Mouse (Mus musculus) intestine, embryonic 15.5 days (tissue): Measurements from ENCODE around the gene Tnfaip8l2. TPM values are rescaled to one million over a fixed set of nuclear protein-coding genes. Genes with fewer than 3 reads are reported as not detected.
A peak's percentile ranks its signal among the peaks of the same experiment; 100 is the strongest.

Experiments used
- ATAC-seq: fragments of 200-750 bp; cut with Nextera tagmentation; 2 replicates; pipeline ENCODE4 v1.8.0; 2017; ENCODE audit warnings: moderate TSS enrichment, moderate library complexity
- H3K27ac ChIP-seq: fragments of 300-500 bp; sonication (generic); 2 replicates; pipeline ENCODE4 v1.5.1; 2015; ENCODE audit warnings: mild to moderate bottlenecking, inconsistent platforms
- H3K27me3 ChIP-seq: fragments of 300-500 bp; sonication (generic); replicated peaks from 2 replicates; pipeline ENCODE4 v1.6.1; 2015; ENCODE audit warnings: inconsistent platforms
- H3K36me3 ChIP-seq: fragments of 300-500 bp; sonication (generic); 2 replicates; pipeline ENCODE4 v1.6.1; 2015; ENCODE audit warnings: inconsistent platforms
- H3K4me1 ChIP-seq: fragments of 300-500 bp; sonication (generic); replicated peaks from 2 replicates; pipeline ENCODE4 v1.6.1; 2015; ENCODE audit warnings: inconsistent platforms
- H3K4me2 ChIP-seq: fragments of 300-500 bp; sonication (generic); replicated peaks from 2 replicates; pipeline ENCODE4 v1.6.1; 2015; ENCODE audit warnings: mild to moderate bottlenecking, inconsistent platforms
- H3K4me3 ChIP-seq: fragments of 300-500 bp; sonication (generic); replicated peaks from 2 replicates; pipeline ENCODE4 v1.5.1; 2015; ENCODE audit warnings: inconsistent platforms
- H3K9ac ChIP-seq: fragments of 300-500 bp; sonication (generic); 2 replicates; pipeline ENCODE4 v1.6.1; 2015; ENCODE audit warnings: inconsistent platforms
- H3K9me3 ChIP-seq: fragments of 300-500 bp; sonication (generic); 2 replicates; pipeline ENCODE4 v1.6.1; 2016; ENCODE audit warnings: inconsistent platforms
- WGBS: fragments of 180-500 bp; shearing (Covaris S2); methylation state at CpG from one replicate; pipeline ENCODE4 v1.1.7; 2015; 5-methylcytosine and 5-hydroxymethylcytosine counted together
- polyA plus RNA-seq: library from polyadenylated mRNA; unstranded; fragments of >200 nt; fragmentation: Nextera tagmentation; extraction: Ambion mirVana; gene quantifications from 2 replicates; pipeline ENCODE4 v1.2.1, GENCODE M21; 2015

Tnfaip8l2 gene
- polyA plus RNA-seq: 4.3 and 5.3 TPM in 2 replicates

DNA sequence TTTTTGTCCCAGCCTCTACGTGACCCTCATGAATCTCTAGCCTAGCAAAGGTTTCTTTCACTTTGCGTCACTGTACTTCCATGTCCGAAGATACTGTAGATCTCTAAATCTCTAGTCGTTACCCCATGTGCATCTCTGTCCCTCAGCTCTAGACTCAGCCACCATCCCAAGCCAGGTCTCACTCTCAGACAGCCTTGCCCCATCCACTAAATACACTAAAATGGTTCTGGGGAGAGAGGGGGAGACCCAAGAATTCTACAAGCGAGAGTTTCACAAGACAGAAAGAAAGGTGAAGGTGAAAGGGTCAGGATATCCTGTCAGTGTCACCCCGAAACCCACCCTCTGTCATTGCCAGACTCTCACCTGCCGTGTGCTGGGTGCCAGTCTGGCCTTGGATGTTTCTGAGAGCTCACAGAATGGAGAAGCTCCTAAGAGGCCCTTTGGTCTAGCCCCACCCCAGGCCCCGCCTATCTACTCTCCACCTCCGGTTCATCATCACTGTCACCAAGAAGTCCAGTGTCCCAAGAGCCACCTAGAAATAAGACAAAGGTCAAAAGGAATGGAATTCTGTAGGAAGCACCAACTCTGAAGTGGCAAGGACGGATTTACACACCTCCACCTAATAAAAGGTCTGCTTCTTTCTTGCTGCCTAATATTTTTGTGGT, at the start of gene Tnfaip8l2:
Tnfaip8l2 (minus strand) TSS at position 409 of the 665 bp plus-strand sequence.
- H3K36me3 ChIP-seq: no peaks in the 10 kb centered on the region; the same call in none of the 2 replicates
- 83% methylated on average over 10 of the region's 10 CpGs for WGBS
- H3K9ac ChIP-seq: no peak within 1 kb of the TSS
- peak; percentile 64 for ATAC-seq
- H3K4me1 ChIP-seq: no peaks in the 10 kb centered on the region
- H3K4me2 ChIP-seq: no peak within 1 kb of the TSS
- no peak within 1 kb of the TSS for H3K27ac ChIP-seq
- H3K27me3 ChIP-seq: no peaks in the 10 kb centered on the region
- H3K9me3 ChIP-seq: no peaks in the 10 kb centered on the region
- no peak within 1 kb of the TSS for H3K4me3 ChIP-seq

DNA sequence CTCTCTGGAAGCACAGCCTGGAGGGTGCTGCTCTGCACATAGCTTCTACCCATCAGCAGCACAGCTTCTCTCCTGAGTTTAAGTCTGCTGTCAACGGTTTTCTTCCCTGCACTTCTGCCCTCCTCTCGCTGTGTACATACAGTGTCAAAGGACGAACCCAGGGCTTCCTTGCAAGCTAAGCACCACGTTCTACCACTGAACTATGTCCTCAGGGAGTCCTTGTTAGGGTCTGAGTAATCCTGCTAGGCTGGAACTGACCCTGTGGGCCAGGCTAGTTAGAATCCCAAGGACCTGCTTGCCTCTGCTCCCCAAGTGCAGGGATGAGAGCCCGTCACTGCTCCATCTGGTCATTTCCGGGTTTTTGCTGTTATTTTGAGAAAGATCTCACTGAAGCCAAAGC, 44.7 kb upstream of the Tnfaip8l2 start:
- Histone ChIP-seq H3K9ac (no peak overlapping the region), H3K36me3 (peaks cover 34% of the 10 kb centered on the region), H3K4me3 (no peak overlapping the region), H3K9me3 (no peaks in the 10 kb centered on the region), H3K27ac (no peak overlapping the region), H3K4me1 (no peaks in the 10 kb centered on the region), H3K4me2 (no peak overlapping the region), H3K27me3 (no peaks in the 10 kb centered on the region)
- WGBS: 86% methylated on average over 6 of the region's 6 CpGs
- no peak for ATAC-seq

DNA sequence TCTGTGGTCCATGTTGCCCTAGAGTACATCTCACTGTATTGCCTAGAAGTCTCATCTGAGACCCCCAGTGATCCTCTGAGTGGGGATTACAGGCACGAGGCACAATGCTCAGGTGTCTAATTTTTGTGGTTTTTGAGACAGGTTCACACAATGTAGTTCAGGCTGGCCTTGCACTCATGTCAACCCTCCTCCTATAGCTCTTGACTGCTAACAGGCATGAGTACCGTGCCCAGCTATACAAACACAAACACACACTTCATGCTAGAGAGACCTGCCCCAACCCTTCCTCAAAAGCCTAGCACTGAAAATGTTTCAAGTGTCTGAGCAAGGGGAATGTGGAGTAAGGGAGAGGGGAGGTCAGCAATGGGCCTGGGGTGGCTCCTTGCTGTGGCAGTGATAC, 43.9 kb upstream of the Tnfaip8l2 start:
- Histone ChIP-seq H3K4me2 (no peak overlapping the region), H3K36me3 (peaks cover 34% of the 10 kb centered on the region), H3K9me3 (no peaks in the 10 kb centered on the region), H3K4me3 (no peak overlapping the region), H3K27ac (no peak overlapping the region), H3K27me3 (no peaks in the 10 kb centered on the region), H3K9ac (no peak overlapping the region), H3K4me1 (no peaks in the 10 kb centered on the region)
- 88% methylated on average over 2 of the region's 2 CpGs for WGBS
- no peak for ATAC-seq

DNA sequence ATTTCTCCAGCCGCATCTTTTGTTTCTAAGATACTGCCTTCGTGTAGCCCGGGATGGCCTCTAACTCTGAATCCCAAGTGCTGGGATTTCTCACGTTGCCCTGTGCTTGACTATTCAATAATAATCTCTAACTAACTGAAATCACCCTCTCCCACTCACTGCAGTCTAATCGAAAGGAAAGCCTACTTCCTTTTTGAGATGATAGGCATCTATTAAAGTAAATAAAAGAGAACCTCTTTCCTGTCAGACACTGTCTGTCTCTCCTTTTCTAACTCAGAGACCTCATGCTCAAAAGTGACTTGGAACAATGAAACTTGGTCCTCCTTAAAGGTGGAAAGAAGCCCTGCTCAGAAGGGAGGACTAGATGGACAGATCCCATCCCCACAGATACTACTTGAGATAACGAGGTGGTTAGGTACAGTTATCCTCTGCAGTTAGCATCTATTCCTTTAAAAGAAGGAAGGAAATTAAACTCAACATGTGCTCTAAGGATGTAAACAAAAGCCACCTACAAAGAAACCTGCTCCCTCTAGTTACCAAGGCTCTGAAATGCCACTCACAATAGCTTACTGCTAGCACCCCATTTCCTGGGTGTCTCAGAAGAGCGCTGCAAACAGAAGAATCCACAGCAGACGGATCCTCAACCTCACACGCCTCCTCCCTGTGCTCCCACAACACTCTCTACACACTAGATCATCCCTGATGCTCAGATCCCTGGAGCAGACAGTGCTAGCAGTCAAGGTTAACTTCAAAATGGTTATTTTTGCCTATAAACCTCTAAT, 42.8 kb upstream of the Tnfaip8l2 start:
- Histone ChIP-seq H3K4me3 (no peak overlapping the region), H3K4me2 (no peak overlapping the region), H3K27me3 (no peaks in the 10 kb centered on the region), H3K27ac (no peak overlapping the region), H3K9me3 (no peaks in the 10 kb centered on the region), H3K4me1 (no peaks in the 10 kb centered on the region), H3K36me3 (peaks cover 29% of the 10 kb centered on the region), H3K9ac (no peak overlapping the region)
- ATAC-seq: no peak
- 91% methylated on average over 9 of the region's 9 CpGs for WGBS

DNA sequence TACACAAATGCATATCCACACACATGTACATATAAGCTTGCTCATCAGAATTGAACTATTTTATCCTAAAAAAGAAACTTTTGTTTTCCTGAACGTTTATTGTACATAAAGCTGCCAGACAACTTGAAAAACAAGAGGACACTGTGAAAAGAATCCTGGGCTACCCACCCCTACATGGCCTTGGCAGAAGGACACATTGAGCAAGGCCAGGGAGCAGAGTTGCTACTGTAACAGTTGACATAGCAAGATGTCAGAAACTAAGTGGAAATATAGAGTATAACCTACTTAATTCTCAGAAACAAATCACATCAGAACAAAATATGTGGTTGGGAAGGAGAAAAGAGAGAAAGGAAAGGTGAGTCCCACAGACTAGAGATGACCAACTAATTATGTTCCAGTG, 39.7 kb upstream of the Tnfaip8l2 start:
- no peak overlapping the region for H3K27ac ChIP-seq
- no peaks in the 10 kb centered on the region for H3K27me3 ChIP-seq
- 50% methylated on average over 1 of the region's 1 CpGs for WGBS
- no peaks in the 10 kb centered on the region for H3K4me1 ChIP-seq
- H3K4me3 ChIP-seq: no peak overlapping the region
- H3K4me2 ChIP-seq: no peak overlapping the region
- peaks cover 16% of the 10 kb centered on the region for H3K36me3 ChIP-seq
- ATAC-seq: no peak
- no peak overlapping the region for H3K9ac ChIP-seq
- H3K9me3 ChIP-seq: no peaks in the 10 kb centered on the region

DNA sequence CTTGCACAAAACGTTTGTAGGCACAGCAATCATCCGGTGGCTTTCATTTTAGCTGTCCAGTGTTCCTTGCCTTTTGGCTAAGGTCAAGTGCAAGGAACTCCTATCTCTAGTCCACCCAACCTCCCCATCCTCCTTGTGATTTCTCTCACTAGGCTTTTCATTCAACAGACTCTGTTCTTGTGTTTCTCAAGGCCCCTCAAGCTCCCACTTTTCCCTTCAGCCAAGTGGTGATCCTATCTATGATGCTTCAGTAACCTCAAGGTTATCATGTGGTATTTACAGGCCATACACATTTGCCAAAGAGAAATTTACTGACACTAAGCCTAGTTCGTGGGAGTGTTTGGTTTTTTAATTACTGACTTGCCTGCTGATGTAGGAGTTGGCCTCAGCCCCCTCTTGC, 37.7 kb upstream of the Tnfaip8l2 start:
- Histone ChIP-seq H3K27ac (no peak overlapping the region), H3K9me3 (no peaks in the 10 kb centered on the region), H3K4me1 (no peaks in the 10 kb centered on the region), H3K4me3 (no peak overlapping the region), H3K36me3 (peaks cover 9% of the 10 kb centered on the region; the same call in 1 of the 2 replicates), H3K27me3 (no peaks in the 10 kb centered on the region), H3K9ac (no peak overlapping the region), H3K4me2 (no peak overlapping the region)
- 56% methylated on average over 3 of the region's 3 CpGs for WGBS
- no peak for ATAC-seq

DNA sequence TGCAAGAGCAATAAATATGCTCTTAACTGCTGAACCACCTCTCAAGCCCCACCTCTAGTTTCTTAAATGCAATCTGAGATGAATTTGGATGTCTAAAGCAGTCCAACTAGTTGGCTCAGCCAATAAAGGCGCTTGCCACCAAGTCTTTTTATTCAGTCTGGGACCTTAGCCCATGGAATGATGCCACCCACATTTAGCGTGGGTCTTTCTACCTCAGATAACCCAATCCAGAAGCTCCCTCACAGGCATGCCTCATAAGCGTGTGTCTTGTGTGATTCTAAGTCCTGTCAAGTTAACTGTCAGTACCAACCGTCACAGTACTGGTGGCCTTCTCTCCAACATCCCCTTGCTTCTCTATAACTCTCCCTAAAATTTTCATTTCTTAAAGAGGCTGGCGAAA, 36.8 kb upstream of the Tnfaip8l2 start:
- H3K4me3 ChIP-seq: no peak overlapping the region
- no peak overlapping the region for H3K9ac ChIP-seq
- H3K36me3 ChIP-seq: 0 out of 2 replicates have a peak, but pooled peaks cover 2% of the 10 kb centered on the region
- ATAC-seq: no peak
- H3K4me1 ChIP-seq: 0 out of 2 replicates have a peak, but pooled peaks cover under 1% of the 10 kb centered on the region
- no peak overlapping the region for H3K27ac ChIP-seq
- 87% methylated on average over 5 of the region's 5 CpGs for WGBS
- 0 out of 2 replicates have a peak, but pooled peaks cover 3% of the 10 kb centered on the region for H3K27me3 ChIP-seq
- H3K4me2 ChIP-seq: no peak overlapping the region
- H3K9me3 ChIP-seq: no peaks in the 10 kb centered on the region

DNA sequence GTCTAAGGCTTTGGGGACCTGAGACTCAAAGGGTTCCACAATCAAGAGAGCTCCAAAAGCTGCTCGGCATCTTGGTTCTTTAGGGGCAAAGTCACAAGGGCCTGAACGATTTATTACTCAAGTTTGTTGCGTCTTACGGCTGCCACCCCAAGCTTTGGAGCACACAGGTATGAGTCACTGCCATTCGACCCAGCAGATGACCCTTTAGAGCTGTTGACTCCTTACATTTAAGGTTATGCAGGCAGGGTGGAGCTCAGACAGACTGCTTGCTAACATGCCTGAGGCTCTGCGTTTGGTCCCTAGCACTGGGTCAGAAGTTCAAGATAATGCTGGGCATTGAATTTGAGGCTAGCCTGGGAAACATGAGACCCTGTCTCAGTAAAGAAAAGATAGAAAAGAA, 35.4 kb upstream of the Tnfaip8l2 start:
- Histone ChIP-seq H3K27me3 (peaks cover 8% of the 10 kb centered on the region), H3K4me2 (no peak overlapping the region), H3K9ac (no peak overlapping the region), H3K27ac (0 out of 2 replicates have a peak overlapping the region, but pooled peaks have one; percentile 32), H3K9me3 (no peaks in the 10 kb centered on the region), H3K4me1 (0 out of 2 replicates have a peak, but pooled peaks cover 10% of the 10 kb centered on the region), H3K36me3 (no peaks in the 10 kb centered on the region), H3K4me3 (no peak overlapping the region)
- WGBS: 46% methylated on average over 6 of the region's 6 CpGs
- ATAC-seq: peak; percentile 77

DNA sequence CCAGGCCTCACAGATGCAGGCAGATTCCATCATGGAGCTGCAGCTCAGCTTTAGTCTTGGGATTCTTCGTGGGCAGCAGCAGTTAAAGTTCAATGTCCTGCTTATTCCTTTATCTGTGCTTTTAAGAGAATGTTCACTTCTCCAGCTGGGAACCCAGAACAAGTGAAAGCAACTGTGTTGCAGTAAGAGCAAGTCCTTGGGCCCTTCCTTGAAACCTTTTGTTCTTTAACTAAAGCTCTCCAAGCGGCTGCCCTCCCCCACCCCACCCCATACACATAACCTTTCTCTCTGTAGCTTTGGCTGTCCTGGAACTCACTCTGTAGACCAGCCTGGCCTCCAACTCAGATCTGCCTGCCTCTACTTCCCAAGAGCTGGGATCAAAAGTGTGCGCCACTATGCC, 34.3 kb upstream of the Tnfaip8l2 start:
- 68% methylated on average over 3 of the region's 3 CpGs for WGBS
- Histone ChIP-seq H3K9ac (no peak overlapping the region), H3K36me3 (peaks cover 7% of the 10 kb centered on the region; the same call in 1 of the 2 replicates)

DNA sequence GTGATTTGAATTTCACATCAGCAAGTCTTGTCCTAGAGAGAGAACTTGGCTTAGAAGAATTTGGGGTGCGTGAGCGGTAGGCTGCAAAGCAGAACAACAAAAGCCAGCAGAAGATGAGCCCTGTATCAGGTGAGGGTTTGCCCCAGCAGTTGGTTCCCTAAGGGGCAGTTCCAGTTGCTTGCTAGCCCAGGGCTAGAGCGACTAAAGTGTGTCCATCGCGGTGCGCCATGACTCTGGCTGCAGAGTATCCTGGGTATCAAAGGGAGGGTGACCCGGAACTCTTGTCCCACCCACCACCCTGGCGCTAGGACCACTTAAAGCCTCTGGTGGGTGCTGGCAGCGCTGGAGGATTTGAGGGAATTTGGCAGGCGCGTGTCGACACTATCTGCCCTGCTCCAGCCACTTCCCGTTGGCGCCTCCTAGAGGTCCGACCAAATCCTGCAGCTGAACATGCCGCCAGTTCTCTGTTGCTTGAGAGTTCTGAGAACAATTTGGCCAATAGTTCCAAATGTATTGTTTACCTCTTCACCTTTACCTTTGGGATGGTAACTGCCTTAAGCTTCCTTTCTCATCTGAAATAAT, 31.9 kb upstream of the Tnfaip8l2 start:
- H3K4me1 ChIP-seq: 0 out of 2 replicates have a peak, but pooled peaks cover 10% of the 10 kb centered on the region
- peaks cover 23% of the 10 kb centered on the region for H3K27me3 ChIP-seq
- no peak overlapping the region for H3K27ac ChIP-seq
- H3K4me3 ChIP-seq: peak overlapping the region; percentile 7; the same call in 1 of the 2 replicates
- H3K9me3 ChIP-seq: no peaks in the 10 kb centered on the region
- no peak overlapping the region for H3K9ac ChIP-seq
- H3K4me2 ChIP-seq: peak overlapping the region; percentile 66
- ATAC-seq: peak; percentile 44
- H3K36me3 ChIP-seq: peaks cover 12% of the 10 kb centered on the region; the same call in 1 of the 2 replicates
- WGBS: 13% methylated on average over 16 of the region's 16 CpGs

More for the DNA sequence above, 34.3 kb upstream of the Tnfaip8l2 start:
- no peak overlapping the region for H3K4me3 ChIP-seq
- H3K27ac ChIP-seq: no peak overlapping the region
- H3K4me2 ChIP-seq: no peak overlapping the region
- 0 out of 2 replicates have a peak, but pooled peaks cover 10% of the 10 kb centered on the region for H3K4me1 ChIP-seq
- H3K9me3 ChIP-seq: no peaks in the 10 kb centered on the region
- ATAC-seq: no peak
- peaks cover 19% of the 10 kb centered on the region for H3K27me3 ChIP-seq

DNA sequence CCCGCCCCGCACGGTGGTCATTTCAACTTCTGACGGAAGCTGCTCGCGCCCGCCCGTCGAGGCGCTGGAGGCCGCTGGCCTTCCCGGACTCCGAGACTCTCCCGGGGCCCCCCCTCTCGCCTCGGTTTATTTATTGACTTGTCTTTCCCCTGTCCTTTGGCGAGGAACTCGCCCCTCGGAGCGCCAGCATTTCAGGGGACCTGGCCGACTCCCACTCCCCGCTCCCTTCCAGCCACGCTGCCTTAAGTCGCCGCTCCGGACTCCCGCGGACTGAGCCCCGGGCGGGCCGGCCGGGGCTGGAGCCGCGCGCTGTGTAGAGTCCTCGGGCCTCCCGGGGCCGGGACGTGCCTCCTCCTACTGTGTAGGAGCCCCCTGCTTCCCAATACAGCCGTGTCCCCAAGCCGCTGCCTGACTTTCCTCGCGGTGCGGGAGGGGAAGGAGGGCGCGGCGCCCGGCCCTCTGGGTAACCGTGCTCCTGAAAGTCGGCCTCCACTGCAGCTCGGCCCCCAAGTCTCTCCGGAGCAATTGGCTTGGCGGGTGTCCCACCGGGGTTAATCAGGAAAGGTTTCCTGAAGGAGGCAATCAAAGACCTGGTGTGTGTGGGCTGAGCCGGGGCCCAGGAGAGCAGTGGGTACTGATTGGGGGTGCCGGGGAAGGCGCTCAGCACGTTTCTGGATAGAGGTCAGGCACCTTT, 31.2 kb upstream of the Tnfaip8l2 start:
- Histone ChIP-seq H3K4me2 (peak overlapping the region; percentile 66), H3K27ac (no peak overlapping the region), H3K27me3 (peaks cover 23% of the 10 kb centered on the region), H3K36me3 (peaks cover 12% of the 10 kb centered on the region; the same call in 1 of the 2 replicates), H3K9ac (0 out of 2 replicates have a peak overlapping the region, but pooled peaks have one; percentile 9), H3K4me1 (0 out of 2 replicates have a peak, but pooled peaks cover 10% of the 10 kb centered on the region), H3K9me3 (no peaks in the 10 kb centered on the region), H3K4me3 (peak overlapping the region; percentile 29)
- ATAC-seq: peak; percentile 40
- 15% methylated on average over 58 of the region's 58 CpGs for WGBS
